Mouse (Mus musculus) activated CD4-positive, CD25-positive, alpha-beta regulatory T cell, adult 4 months (primary cell): Measurements from ENCODE around the gene Fli1. TPM values are rescaled to one million over a fixed set of nuclear protein-coding genes. Genes with fewer than 3 reads are reported as not detected.

Experiments
- ATAC-seq: one replicate; pipeline ENCODE4 v1.8.0; 2017
- polyA plus RNA-seq, 2 experiments: library from polyadenylated mRNA; unstranded; fragments of 100-300 nt; shearing (Covaris generic); gene quantifications; one replicate each; pipeline ENCODE4 v1.2.1; 2017

Gene Fli1
- polyA plus RNA-seq, 2 experiments from 2014 or later, result 114 to 122 TPM

DNA sequence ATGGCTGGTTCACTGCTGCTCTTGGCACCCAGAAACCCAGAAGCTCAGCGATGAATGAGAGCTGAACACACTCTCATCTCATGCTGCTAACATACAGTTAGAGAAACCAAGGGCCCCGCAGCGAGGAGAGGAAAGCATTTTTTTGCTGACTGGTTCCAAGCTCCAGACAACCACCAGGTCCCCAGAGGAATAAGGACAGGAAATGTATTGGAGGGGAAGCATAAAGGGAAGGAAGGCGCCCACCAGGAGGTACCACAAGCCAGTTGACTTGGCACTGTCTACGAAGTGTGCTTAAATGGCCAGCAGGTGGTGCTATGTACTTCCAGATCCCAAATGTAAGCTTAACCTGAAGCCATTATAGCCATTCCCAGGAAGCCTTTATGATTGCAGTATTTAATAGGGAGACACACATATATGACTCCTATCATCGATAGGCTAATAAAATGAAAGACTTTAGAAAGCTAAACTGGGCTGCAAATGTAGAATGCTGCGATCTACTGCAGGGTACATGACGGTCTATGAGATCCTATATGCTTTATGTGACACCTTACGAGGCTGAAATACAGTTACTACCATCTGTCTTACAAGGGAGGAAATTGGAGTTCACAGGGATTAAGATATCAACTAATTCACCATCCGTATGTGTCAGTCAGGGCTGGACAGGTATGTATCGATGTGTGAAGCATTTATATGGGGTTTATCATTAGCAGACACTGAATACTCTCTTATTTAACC lies 137.3 kb downstream of the Fli1 start:
- no peak for ATAC-seq

DNA sequence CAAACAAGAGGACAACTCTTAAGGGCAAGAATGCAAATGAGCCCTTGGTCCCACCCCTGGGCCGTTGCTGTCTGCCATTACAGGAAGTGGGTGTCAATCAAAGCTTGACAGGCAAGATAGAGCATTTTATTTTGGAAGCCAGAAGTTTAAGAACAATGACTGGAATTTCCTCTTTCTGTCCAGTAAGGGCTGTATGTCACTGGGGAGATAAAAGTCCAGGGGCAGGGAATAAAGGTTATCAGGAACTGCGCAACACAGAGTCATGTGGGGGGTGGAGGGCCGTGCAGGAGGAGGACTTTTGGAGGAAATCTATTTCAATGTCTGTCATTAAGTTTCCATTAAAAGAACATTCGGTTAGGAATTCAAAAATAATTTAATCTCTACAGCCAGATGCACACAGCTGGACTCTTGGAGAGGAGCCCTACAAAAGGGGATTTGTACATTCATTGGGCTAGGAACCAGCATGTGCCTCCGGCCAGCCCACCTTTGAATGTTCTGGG lies 141.9 kb downstream of the Fli1 start:
- ATAC-seq, result no peak

DNA sequence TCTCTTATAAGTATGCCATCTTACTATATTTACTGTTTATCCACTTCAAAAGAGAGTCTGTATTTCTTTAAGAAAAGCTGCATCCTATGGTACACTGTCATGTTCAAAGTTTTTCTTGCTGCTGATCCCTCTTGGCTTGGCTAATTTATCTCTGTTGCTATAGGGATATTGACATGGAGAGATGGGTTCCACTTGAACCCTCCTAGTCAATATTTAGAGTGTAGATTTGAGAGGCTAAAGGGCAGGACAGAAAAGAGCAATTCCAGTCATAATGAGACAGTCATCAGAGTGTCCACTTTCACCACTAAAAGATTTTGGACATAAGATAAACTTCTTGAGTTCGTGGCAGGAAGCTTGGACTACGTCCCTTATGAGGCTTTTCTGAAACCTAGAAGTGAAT lies 142.4 kb downstream of the Fli1 start:
- no peak for ATAC-seq

DNA sequence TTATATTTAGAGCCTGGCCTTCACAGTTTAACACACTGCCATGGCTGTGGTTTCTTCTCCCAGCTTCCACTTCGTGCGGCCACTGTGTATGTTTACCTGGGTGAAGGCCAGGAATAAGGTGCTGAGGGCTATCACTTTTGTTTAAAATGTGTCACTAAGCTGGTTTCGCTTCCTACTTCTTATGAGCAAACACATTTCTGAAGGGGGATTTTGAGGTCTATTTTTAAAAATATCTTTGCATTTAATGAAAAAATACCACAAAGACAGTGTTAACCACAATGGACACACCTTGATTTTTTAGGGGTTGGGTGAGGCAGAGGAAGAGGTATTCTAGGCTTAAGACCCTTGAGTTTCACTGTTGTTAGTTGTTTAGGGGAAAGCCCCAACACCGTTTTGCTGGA lies 147.9 kb downstream of the Fli1 start:
- no peak for ATAC-seq

DNA sequence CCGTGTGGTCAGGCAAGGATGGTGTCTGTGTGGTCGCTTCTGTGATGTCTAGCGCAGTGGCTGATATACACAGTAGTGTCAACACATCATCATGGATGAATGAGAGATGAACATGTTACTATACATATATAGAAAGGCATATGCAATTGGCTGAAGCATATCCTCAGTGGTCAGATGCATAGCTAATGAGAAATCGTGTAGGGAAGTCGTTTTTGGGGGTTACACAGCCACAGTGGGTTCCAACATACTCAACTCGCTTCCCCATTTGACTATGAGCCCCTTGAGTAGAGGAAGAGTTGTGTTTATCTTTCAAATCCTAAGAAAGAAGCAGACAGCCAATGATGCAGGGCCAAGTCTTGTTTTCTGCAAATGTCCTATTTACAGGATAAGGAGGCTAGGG lies 149.9 kb downstream of the Fli1 start:
- no peak for ATAC-seq

DNA sequence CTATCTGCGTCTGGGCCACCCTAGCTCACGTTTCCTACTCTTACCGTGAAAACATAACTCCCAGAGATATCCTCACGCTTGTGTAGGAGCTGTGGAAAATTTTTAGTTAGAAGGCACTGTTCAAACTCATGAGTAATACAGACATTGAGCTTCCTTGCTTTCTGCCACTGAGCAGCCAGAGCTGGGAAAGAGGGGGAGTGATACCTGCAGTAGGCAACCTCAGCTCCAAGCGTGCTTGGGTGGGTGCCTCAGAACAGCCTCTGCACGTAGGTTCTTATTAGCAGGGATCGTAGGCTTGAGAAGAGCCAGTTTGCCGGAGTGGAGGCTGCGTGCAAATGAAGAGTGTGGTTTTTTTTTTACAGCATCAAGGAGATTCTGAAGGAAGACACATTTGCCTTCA lies 151.0 kb downstream of the Fli1 start:
- no peak for ATAC-seq

DNA sequence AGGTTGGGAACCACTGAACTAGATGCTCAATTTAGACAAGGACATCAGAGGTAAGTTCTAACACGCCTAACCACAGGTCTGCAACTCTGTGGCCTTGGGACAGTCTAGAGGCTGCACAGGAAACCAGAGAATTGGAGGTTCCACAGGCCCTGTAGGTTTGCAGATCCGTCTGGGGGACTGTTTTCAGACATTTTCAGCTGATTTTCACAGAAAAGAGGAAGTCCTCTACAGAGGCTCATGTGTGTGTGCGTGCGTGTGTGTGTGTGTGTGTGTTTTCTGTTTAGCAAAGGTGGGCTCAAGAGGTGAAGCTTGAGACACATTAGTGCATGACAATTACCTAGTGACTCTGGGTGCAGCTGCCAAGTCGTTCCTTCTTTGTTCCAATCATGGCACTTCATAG lies 151.6 kb downstream of the Fli1 start:
- no peak for ATAC-seq

DNA sequence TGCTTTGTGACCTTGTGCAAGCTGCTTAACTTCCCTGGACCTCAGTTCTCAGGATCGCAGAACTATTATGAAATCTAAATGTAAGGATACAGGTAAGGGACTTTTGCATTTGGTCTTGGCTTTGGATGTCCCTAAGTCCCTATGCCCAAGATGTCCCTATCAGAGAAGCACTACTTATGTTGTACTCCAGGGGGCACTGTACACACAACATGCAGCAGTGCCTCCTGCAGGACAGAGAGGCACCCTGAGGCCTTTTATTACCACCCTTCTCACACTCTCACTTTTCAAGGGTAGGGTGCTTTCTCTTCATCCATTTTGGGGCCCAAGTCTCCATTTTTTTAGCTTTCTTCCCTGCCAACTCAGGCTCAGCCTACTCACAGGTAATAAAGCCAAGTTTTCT lies 154.5 kb downstream of the Fli1 start:
- ATAC-seq, result no peak

DNA sequence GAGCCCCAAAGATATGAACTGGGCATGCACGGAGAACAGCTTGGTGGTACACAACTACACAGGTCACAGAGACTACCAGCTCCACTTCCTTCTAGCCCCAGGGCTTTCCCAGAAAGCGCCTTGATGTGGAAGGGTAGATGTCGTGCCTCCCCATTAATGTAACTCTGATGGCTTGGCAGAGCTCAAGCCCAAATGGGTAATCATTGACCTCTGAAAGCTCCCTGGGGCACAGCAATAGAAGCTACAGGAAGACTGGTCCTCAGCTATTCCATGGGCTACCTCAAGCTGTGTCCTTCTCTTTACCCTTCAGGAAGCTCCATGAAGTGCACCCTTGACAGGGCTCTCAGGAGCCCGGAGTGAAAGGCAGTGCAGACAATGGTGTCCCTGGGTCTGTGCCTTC lies 157.8 kb downstream of the Fli1 start:
- no peak for ATAC-seq

DNA sequence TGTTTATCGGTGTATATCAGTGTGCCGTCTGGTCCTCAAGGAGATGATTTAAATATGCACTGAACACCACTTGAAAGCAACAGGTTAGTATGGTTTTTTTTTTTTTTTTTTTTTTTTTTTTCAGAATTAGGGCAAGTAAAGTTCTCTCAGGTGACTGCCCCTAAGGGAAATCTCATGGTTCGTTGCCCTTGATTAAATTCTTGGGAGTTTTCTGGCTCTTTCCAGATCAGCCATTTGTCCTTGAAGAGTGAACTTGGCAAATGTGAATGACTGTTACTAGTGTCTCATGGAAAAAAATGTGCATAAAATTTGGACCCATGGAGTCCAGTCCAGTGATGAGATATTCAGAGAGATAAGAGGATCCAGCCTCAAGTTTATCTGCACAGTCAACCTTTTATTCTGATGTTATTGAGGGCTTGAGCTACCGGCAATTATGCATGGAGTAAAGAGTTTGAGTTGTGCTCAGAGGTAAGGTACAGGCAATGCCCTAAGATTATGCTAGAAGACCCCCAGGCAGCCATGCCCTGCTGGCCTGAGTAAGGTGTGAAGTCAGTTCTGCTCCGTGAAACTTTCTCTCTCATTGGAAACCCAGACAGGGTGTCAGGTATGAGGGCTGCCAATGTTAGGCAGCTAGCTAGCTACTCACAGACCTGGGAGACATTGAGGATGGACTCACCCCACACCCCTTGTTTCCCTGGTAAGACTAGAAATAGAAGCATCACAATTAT lies 165.6 kb downstream of the Fli1 start:
- no peak for ATAC-seq

DNA sequence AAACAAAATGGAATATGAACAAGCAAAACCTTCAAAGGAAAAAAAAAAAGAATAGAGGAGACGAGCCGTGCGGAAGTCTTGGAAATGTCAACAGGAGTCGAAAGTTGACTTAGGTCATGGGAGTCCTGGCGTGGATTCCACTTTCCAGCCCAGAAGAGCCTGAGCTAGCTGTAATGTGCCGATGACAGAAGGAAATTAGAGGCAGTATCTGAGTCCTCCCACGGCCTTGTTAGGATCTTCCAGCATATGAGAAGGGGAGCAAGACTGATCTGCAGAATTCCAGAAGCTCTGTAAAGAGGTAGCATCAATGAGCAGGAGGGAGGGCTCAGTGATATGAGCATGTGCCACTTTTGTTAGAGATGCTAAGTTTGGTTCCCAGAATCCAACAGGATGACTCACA lies 166.6 kb downstream of the Fli1 start:
- ATAC-seq, result no peak

DNA sequence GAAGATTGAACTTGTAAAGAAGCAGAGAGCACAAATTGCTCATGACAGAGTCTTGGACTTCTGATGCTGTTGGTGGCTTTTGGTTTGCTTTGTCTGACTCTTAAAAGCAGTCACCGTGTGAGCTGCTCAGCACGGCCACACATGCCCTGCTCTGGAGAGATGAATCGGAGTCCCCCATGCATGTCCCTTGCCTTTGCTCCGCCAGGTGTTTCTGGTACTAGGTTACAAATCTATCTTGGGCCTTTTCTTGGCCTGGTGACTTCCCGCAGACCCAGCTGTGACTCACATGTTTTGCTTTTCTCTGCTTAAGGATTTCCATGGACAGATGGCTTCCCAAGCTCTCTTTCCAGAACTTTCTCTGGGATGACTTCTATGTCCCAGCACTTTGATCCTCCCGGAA lies 169.0 kb downstream of the Fli1 start:
- no peak for ATAC-seq

Other genes starting within 250 kb of the Fli1 start
- gene Kcnj5, start 198.5 kb downstream of the Fli1 start, polyA plus RNA-seq, result not detected
- not detected for gene Kcnj1, start 170.4 kb downstream of the Fli1 start, polyA plus RNA-seq
- 100 to 1,000 TPM; 724 to 833 TPM for gene Ets1, start 93.4 kb upstream of the Fli1 start, polyA plus RNA-seq